Mouse (Mus musculus) layer of hippocampus, adult 6 months (tissue): ENCODE data around the gene Nepro. TPM values are rescaled to one million over a fixed set of nuclear protein-coding genes. Genes with fewer than 3 reads are reported as not detected.

ENCODE experiments used
- long read RNA-seq, 2 experiments: library from polyadenylated mRNA; unstranded; transcript quantifications; one replicate each; pipeline ENCODE4 v2.0.0; 2019 to 2020
- polyA plus RNA-seq: library from polyadenylated mRNA; unstranded; fragments of <200 nt; fragmentation: Nextera tagmentation; gene quantifications from 2 replicates; pipeline ENCODE4 v1.2.3, GENCODE M21; 2021

Nepro gene
- 1.4 and 2.4 TPM in 2 replicates for polyA plus RNA-seq
- long read RNA-seq, experiment 1, partial matches to known transcripts: 0 of 4 reads
- long read RNA-seq, experiment 1, other reads (novel, unspliced or antisense): 2 of 4 reads
- long read RNA-seq, experiment 2, partial matches to known transcripts: 1 of 7 reads
- long read RNA-seq, experiment 2, other reads (novel, unspliced or antisense): 3 of 7 reads

GRCm38 (mm10) chr16:44724083-44724787 lies at the start of gene Nepro:
TSS of gene Nepro (plus strand) at chr16:44724301.

GRCm38 (mm10) chr16:44745866-44746562 lies 21.9 kb downstream of the Nepro start, which contains the start of gene Gtpbp8:
TSS of gene Gtpbp8 (minus strand) at chr16:44746363.

GRCm38 (mm10) chr16:44765555-44766319 lies 41.6 kb downstream of the Nepro start, which contains the start of gene Cd200r1:
TSS of gene Cd200r1 (plus strand) at chr16:44765736.

Other genes starting within 250 kb of the Nepro start
- gene Boc, start 165.4 kb upstream of the Nepro start, polyA plus RNA-seq: 5.0 and 5.3 TPM in 2 replicates
- gene Gtpbp8, start 22.1 kb downstream of the Nepro start, polyA plus RNA-seq: 18.0 and 19.6 TPM in 2 replicates
- gene Cd200r1, start 41.4 kb downstream of the Nepro start, polyA plus RNA-seq: 0.28 and 0.33 TPM in 2 replicates
- gene Cd200r4, start 87.4 kb downstream of the Nepro start, polyA plus RNA-seq: 0.08 TPM in 1 of 2 replicates, not detected in the other
- not detected in 2 replicates for gene Cd200r2, start 142.8 kb downstream of the Nepro start, polyA plus RNA-seq
- gene Cd200r3, start 219.4 kb downstream of the Nepro start, polyA plus RNA-seq: not detected in 2 replicates